Mouse (Mus musculus) bone marrow macrophage, adult 2 months (primary cell): Measurements from ENCODE around the gene Abhd6.

Experiments used
- CTCF ChIP-seq: IDR thresholded peaks from 2 replicates; pipeline ENCODE4 v1.5.1; 2012; ENCODE audit warnings: low read depth, mild to moderate bottlenecking, low read length, moderate library complexity
- POLR2A ChIP-seq: IDR thresholded peaks from 2 replicates; pipeline ENCODE4 v1.6.1; 2012; ENCODE audit warnings: mild to moderate bottlenecking, low read depth, low read length, borderline replicate concordance

- TF ChIP-seq POLR2A (no peak), CTCF (no peak)
Measured at GRCm38 (mm10) chr14:8020546-8020945, 17.8 kb downstream of the Abhd6 start.
